17 mouse cellular contexts compared by ENCODE assay signal in genomic region chr15:59737247-59737646, GRCm38 (mm10).
DNase-seq lines count a peak whose midpoint lies in the region; ATAC-seq and TF ChIP-seq lines count a peak whose summit lies in the region.
"Had no signal": no experiment of that assay in that cellular context is flagged by ENCODE, and none has a peak within 500 bp of the region (broad histone marks: within the 10 kb centered on the region; RNA-seq: fewer than 3 reads in every experiment).

No protein-coding gene starts in this region.

- 78% methylated on average over 4 of the region's 4 CpGs for WGBS in stomach, postnatal 0 days

- H3K4me2 ChIP-seq in stomach, postnatal 0 days (replicated peaks; ENCODE audit: low read depth), result no peak overlapping the region
- H3K4me2 ChIP-seq: embryonic facial prominence, embryonic 12.5 days; forebrain, embryonic 15.5 days; heart, embryonic 11.5 days; heart, embryonic 15.5 days; hindbrain, embryonic 15.5 days had no signal

- no peak overlapping the region for H3K9ac ChIP-seq in stomach, postnatal 0 days (ENCODE audit: low read length)
- H3K9ac ChIP-seq: embryonic facial prominence, embryonic 12.5 days; forebrain, embryonic 15.5 days; heart, embryonic 15.5 days; hindbrain, embryonic 15.5 days had no signal

- no peak for TF ChIP-seq CTCF in stomach, postnatal 0 days (IDR thresholded peaks at IDR 0.05; ENCODE audit: low read depth)

- H3K9me3 ChIP-seq in stomach, postnatal 0 days (ENCODE audit: control insufficient read depth, low read length), result no peaks in the 10 kb centered on the region
- H3K9me3 ChIP-seq: embryonic facial prominence, embryonic 12.5 days; forebrain, embryonic 15.5 days; heart, embryonic 15.5 days; hindbrain, embryonic 15.5 days had no signal

- peak; percentile 38 for ATAC-seq in activated CD4-positive, CD25-positive, alpha-beta regulatory T cell, adult 4 months
- ATAC-seq in stomach, postnatal 0 days (ENCODE audit: low FRiP score, low TSS enrichment), result peak; percentile 32; the same call in 1 of the 2 replicates
- ATAC-seq: forebrain, embryonic 15.5 days had no signal

- H3K27me3 ChIP-seq in stomach, postnatal 0 days (ENCODE audit: control insufficient read depth, insufficient read depth, low read length), result no peaks in the 10 kb centered on the region
- H3K27me3 ChIP-seq: embryonic facial prominence, embryonic 12.5 days; forebrain, embryonic 15.5 days; heart, embryonic 15.5 days; hindbrain, embryonic 15.5 days had no signal

- DNase-seq in 416B (ENCODE audit: low read depth), result peak; percentile 48
- DNase-seq in CD4-positive helper T cell, adult 2 months (ENCODE audit: low read depth, low spot score), result peak; percentile 46
- DNase-seq in stomach, postnatal 0 days (ENCODE audit: low spot score), result no peak
- DNase-seq in thymus, postnatal 36 days, result no peak
- no peak for DNase-seq in right cerebral cortex, postnatal 36 days (ENCODE audit: low spot score in 2 of 2)
- DNase-seq: cerebellum, adult 11-12 months; cerebellum, adult 9-10 months; cerebellum, postnatal 25 days; heart, adult 2 months; heart, postnatal 14 days; kidney, adult 18-20 months had no signal

- TF ChIP-seq EP300 in stomach, postnatal 0 days (optimal IDR thresholded peaks at IDR 0.05), result no peak

- H3K4me3 ChIP-seq in stomach, postnatal 0 days (ENCODE audit: low read depth, low read length), result no peak overlapping the region
- H3K4me3 ChIP-seq: embryonic facial prominence, embryonic 12.5 days; forebrain, embryonic 15.5 days; heart, adult 2 months; heart, embryonic 15.5 days; hindbrain, embryonic 15.5 days had no signal

- H3K36me3 ChIP-seq in stomach, postnatal 0 days (ENCODE audit: control insufficient read depth, insufficient read depth, low read length), result no peaks in the 10 kb centered on the region
- H3K36me3 ChIP-seq: embryonic facial prominence, embryonic 12.5 days; forebrain, embryonic 15.5 days; heart, embryonic 15.5 days; hindbrain, embryonic 15.5 days had no signal

- no peaks in the 10 kb centered on the region for H3K4me1 ChIP-seq in stomach, postnatal 0 days (replicated peaks; ENCODE audit: control insufficient read depth, insufficient read depth)
- H3K4me1 ChIP-seq: embryonic facial prominence, embryonic 12.5 days; forebrain, embryonic 15.5 days; heart, embryonic 15.5 days; hindbrain, embryonic 15.5 days had no signal

- no peak overlapping the region for H3K27ac ChIP-seq in stomach, postnatal 0 days (replicated peaks)
- H3K27ac ChIP-seq: embryonic facial prominence, embryonic 12.5 days; forebrain, embryonic 15.5 days; heart, adult 2 months; heart, embryonic 15.5 days; hindbrain, embryonic 15.5 days had no signal

Comparison
In these comparisons a context has a peak if more than half of its experiments do, and no peak if none do; other contexts are left out.
1. DNase-seq: peak in 416B (single experiment) and CD4-positive helper T cell, adult 2 months (single experiment); none in stomach, postnatal 0 days (single experiment), thymus, postnatal 36 days (0 of 2) and right cerebral cortex, postnatal 36 days (0 of 2).